Mouse (Mus musculus) heart, postnatal 25 days (tissue): ENCODE measurements around the gene Gm20388. TPM values are rescaled to one million over a fixed set of nuclear protein-coding genes. Genes with fewer than 3 reads are reported as not detected.

ENCODE experiments used
- DNase-seq: peaks from one replicate; pipeline ENCODE4 v3.0.0; 2022; ENCODE audit warnings: low spot score
- intact Hi-C: fragments of 180-260 bp; cut with DNase I; formaldehyde crosslinking; loops from one replicate; pipeline ENCODE4 v1.15.1; 2025
- total RNA-seq, 2 experiments: library from RNA; stranded (reverse); gene quantifications; 2 replicates each; pipeline ENCODE4 v1.2.3; 2021

Gene Gm20388
- total RNA-seq, 2 experiments from 2014 or later, result 2.7 TPM; not detected in 1

DNA sequence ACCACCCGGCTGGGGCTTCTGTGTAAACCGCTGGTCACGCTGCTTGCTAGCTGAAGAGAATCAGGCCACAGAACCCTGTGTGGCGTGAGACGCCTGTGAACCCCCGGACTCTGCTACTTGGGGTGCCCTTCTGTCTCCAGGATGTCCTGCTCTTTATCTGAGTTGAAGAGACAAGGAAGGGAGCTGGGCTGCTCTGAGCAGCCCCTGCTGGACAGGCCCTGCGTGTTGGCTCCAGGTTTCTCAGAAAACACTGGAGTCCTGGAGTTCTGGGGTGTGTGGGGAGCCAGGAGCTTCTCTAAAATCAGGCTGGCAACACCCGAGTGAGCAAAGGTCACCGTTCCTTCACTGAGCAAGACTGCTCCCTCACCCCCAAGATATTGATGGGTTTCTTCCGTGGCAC, 971.0 kb downstream of the Gm20388 start:
- no peak for DNase-seq
- intact Hi-C loops, result no loop called here

DNA sequence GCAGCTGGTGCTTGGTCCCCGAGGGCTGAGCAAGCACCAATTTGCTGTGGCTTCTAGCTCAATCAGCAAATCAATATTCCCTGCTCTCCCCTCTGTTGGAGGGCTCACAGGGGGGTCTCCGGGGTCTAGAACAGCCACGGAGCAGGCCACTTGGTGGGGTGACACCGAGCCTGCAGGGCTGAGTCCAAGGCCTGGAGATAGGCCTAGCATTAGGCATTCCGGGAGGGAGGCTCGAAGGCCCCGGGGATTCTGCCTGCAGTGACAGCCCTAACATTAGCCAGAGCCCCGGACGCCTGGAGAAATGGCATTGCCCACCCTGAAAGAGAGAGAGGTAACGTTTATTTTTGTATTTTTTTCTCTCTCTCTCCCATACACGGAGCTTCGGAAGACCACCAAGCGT, 972.0 kb downstream of the Gm20388 start:
- no peak for DNase-seq
- intact Hi-C loops, result no loop called here

DNA sequence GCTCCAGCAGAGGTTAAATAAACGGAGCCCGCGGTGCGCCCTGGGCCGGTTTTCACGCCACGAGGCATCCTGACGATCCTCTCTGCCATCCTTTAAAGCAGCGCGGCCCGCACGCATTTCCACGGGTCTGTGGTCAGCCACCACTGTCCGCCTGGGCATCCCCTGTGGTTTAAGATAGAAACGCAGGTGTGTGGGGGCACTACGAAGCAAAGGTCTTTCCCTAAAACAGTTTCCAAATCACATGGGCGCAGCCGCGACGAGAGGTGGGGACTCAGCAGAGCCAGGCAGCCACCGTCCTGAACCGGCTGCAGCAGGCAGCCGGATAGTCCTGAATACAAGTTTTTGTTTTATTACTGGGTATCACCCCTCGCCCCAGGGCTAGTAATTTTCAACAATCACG, 972.7 kb downstream of the Gm20388 start:
- no peak for DNase-seq
- intact Hi-C loops, result no loop called here

DNA sequence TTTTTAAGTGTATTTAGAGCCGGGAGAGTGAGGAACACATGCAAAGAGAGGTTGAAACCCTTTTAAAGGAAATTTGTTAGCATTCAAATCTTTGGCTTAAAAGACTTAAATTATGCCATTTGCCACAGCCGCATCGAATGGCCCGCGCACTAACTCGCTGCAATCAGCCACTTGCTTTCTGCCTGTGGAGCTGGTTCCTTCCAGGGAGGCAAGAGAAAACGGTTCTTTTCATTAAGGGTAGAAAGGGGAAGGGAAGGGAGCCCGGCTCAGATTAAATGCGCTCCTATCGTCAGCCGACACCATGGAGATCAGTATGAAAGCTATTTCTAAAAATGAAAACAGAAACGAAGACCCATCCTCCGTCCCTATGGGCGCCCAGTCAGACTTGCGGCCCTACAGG, 973.2 kb downstream of the Gm20388 start:
- DNase-seq, result no peak
- intact Hi-C loops, result no loop called here

DNA sequence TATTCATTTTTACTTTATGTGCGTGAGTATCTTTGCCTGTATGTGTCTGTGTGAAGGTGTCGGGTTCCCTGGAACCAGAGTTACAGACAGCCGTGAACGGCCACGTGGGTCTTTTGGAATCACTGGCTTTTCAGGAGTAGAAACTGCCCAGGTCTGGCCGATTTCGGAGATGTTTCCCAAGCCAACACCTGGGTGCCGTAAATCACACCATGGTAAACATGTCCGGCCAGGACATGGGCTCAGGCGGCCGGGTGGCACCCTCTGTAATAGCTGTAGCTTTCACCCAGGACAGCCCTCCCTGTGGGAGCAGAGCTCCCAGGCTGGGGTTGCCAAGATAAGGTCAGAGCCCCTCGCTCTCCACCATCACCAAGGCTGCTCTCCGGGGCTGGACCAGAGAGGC, 974.2 kb downstream of the Gm20388 start:
- intact Hi-C loops, result no loop called here
- DNase-seq, result no peak

DNA sequence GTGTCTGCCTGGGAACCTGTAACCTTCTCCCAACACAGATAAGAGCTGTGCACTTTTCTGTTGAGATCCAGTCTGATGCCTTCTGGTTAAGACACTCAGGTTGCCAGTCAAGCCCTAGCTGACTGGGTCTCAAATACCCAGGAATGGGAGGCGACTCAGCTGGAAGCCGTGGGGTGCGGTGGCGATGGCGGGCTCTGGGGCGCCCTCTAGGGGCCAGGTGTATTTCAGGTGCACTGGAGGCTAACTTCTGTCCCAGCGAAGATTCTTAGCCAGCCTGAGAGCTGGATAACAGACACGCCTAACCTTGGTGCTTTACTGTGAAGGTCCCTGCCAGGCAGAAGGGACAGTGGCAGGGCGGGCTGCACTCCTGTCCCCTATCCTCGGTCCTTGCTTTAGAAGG, 976.6 kb downstream of the Gm20388 start:
- no peak for DNase-seq
- intact Hi-C loops, result no loop called here

DNA sequence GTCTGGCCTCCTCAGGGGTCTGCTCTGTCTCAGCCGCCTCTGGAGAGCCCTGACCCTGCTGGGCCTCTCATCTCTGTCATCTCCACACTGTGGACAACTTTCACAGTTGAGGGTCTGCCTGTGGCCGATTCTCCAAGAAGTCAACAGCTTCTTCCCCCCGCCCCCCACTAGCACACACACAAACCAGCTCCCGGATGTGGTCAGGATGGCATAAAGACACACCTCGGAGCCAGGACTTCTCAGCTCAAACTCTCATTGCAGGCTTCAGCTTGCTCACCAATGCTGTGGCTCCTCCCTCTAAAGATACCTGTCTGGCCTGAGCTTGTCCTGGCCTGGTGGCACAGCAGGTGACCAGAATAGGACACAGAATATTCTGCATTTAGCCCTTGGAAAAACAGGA, 977.4 kb downstream of the Gm20388 start:
- intact Hi-C loops, result no loop called here
- DNase-seq, result no peak

DNA sequence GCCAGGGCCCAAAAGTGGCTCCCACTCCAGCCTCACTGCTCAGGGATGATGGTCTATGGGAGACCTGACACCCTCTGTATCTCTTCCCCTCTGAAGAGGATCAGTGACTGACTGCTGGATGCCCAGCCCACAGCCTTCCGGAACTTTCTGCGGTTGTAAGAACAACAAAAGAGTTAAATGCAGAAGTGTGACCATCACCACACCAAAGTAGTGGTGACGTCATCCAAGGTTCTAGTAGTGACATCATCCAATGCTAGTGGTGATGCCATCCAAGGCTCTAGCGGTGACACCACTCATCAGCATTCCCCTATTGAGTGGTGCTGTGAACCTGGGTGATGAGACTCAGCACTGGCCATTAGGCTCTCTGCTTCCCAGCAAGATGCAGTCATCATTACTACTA, 978.5 kb downstream of the Gm20388 start:
- no peak for DNase-seq
- intact Hi-C loops, result no loop called here

DNA sequence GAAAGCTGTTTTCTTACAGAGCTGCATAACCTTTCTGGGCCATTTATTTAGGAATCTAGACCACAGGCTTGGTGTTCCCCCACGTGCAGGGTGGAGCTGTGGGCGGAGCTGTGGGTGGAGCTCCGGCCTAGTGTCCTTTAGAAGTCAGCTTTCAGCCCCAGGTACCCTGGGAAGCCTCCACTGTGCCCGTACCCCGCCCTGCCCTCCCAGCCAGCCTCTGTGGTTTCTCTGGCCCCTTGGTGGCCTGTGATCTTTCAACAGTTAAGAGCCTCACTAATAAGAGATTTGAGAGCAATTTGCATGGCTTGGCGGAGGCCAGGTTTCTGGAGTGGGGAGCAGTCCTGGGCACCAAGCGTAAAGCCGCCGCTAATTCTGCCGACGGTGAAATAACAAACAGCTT, 979.4 kb downstream of the Gm20388 start:
- intact Hi-C loops, result no loop called here
- no peak for DNase-seq

DNA sequence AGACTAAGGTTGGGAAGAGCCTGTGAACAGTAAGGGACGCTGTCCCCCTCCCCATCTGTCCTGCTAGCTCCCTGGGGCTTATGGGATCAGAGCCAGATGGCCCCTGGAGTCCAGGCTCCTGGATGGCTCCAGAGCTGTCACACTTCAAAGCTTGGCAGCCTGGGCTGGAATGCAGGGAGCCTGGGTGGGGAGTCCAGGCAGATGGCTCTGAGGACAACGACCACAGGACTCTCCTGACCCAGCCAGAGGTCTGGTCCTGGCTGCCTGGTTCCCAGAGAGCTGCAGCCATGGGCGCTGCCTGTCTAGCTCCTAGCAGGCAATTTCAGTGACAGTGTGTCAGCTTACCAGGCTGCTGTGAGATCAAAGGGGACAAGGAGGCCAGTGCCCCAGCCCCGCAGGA, 984.4 kb downstream of the Gm20388 start:
- intact Hi-C loops, result no loop called here
- DNase-seq, result no peak

DNA sequence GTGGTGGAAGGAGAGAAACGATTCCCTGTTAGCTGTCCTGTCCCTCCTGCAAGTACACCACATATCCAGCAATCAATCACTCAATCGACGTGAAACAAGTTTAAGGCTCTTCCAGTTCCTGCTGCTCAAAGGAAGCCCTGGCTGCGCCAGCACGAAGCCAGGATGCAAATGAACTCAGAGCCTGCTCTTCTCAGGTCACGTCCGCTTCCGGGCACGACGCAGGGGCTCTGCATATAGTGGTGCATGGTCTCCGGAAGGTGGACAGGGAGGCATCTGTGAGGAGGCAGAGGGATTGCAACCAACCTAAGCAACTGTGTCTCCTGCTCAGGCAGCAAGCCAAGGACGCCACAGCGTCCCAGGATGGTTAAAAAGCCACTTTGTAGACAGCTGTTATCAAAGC, 985.0 kb downstream of the Gm20388 start:
- no peak for DNase-seq
- intact Hi-C loops, result no loop called here

DNA sequence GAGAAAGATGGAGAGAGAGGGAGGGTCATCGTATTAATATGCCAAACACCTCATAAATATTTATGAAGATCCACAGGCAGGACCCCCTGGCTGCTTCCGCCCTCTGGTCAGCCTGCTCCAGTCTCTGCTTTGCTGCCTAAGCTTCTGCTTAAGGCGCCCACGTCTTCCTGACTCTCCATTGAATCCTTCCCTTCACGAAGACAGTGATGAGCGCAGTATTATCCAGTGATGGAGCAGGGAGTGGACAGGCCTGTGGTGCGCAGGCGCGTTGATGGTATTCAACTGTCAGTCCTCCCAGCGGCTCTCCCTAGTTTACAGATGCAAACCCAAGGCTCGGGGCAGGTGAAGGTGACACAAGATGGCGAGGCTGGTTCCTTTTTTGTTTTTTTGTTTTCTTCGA, 985.6 kb downstream of the Gm20388 start:
- no peak for DNase-seq
- intact Hi-C loops, result loop anchor here (2.0 kb wide), 1 partner anchor 197 kb away; no protein-coding TSS in a partner anchor

DNA sequence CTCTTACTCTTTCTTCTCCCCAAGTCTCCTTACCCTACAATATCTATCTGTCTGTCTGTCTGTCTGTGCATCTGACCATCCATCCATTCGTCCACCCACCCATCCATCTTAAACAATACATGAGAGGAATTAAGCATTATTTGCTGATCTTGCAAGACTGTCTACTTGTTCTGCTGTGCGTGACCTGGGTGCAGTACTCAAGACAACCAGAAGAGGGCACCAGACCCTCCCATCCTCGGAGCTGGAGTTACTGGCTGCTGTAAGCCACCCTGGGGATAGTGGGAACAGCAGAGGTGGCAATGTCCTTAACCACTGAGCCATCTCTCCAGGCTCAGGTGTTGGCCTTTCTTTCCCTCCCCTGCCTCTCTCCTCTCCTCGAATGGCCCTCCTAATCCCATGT, 987.4 kb downstream of the Gm20388 start:
- intact Hi-C loops, result no loop called here
- no peak for DNase-seq

DNA sequence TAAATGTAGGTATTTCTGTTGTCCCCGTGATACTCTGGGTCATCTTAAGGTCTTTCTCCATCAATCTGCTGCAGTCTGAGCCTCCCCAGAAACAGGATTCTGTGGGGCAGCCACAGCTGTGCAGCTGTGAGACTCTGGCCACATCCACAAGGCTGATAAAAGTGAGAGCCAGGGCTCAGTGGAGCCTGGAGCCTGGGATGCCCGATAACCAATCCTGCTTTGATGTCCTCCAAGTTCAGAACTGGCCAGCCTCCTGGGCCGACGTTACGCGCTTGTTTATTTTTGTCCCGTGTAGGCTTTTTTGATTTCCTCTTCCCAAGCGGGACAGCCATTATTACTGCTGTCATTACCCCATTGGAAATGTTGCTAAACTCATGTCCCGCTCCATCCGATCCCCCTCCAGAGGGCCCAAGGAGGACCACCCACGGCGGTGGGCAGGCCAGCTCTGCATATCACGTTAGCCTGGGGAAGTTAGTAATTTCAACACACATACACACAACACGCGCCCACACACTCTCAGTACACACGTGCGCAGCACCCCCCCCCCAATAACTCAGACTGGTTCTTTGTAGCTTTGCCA, 988.3 kb downstream of the Gm20388 start:
- intact Hi-C loops, result no loop called here
- DNase-seq, result no peak

DNA sequence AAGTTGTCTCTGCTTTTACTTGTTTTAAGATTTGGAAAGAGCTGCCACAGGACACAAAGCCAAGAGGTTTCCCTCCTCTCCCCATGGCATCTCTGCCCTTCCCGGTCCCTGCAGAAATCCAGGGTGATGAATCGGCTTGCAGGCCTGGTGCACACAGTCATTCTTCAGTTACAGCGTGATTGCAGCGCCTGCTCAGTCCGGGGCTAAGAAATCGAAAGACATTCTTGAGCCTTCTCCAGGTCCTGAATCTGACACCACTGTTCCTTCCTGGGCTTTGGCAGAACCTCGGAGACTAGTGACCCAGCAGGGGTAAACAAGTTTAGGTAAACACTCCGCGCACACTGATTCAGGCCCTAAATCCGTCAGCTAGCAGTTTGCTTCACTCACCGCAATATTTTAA, 991.7 kb downstream of the Gm20388 start:
- intact Hi-C loops, result no loop called here

DNA sequence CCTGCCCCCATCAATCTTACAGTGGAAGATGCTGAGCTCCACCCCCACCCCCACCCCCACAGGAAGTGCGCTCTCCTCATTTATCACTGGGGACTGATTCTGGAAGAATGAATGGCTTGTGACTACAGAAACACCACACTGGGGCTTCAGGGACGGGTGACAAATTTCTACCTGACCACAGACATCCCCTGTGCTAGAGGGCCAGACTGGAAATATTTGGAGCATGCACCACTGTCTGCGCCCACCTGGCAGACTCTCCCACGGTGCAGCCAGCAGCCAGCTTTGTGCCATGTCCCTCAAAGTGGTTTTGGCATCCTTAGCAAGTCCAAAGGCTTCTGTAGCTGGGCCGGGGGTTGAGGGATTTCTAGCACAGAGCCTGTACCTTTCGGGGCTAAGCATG, 997.0 kb downstream of the Gm20388 start:
- intact Hi-C loops, result no loop called here
- DNase-seq, result no peak

More for the DNA sequence above, 991.7 kb downstream of the Gm20388 start:
- no peak for DNase-seq

DNA sequence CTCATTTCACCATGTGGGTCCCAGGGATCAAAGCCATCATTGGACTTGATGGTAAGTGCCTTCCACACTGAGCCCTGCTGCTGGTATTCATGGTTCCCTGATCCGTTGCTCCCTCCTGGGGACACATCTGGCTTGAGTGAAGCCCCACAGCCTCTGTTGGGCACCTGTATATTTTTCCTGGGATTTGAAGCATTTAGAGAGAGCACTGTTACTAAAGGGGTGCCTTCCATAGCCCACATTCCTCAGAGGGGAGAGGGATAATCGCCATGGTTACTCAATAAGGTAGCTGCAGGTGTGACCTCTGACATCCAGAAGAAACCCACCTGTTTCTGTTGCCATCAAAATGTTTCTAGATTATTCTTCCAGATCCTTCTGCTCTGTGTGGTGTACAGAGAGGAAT, 1000.3 kb downstream of the Gm20388 start:
- DNase-seq, result no peak
- intact Hi-C loops, result no loop called here

DNA sequence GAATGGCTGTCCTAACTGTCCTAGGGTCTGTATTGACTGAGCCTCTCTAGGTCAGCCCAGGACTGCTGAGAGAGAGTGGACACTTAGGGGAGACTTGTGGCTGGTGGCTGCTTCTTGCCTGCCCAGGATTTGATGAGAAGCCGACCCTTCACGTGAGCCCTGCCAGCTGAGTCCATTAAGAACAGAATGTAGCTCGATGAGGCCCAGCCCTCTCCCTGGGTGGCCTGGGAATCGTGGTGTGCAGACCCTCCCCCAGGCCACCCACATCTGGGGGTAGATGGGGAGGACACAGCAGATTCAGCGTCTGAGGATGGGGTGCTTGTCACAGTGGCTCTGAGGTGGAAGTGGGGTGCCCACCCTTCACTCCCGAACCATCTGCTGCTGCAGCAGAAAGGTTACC, 1001.8 kb downstream of the Gm20388 start:
- intact Hi-C loops, result no loop called here
- no peak for DNase-seq

DNA sequence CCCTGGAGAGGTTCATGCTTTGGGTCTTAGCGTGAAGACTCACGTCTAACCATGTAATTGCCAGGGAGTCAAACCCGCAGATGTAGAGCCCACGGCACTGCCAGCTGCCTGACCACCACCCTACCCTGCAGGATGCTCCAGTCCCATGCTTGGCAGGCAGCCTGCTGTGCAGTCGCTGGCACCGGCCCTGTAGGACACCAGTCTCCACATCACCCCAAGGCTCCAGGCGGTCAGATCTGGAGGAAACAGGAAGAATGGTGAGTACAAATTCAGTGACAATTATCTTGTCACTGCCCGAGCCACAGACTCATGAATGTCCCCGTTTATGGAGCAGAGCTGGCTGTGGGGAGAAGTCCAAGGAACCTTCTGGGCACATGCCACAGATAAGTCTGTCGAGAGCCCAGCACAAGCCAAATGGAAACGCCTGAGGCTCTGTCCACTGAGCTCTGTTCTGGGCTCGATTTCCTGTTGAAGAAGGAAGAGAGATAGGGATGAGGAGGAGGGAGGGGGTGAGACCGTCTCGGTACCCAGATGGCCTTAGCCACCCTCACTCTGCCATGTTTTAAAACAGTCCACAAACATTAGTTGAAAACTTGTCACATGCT, 1006.3 kb downstream of the Gm20388 start:
- DNase-seq, result no peak
- intact Hi-C loops, result no loop called here

DNA sequence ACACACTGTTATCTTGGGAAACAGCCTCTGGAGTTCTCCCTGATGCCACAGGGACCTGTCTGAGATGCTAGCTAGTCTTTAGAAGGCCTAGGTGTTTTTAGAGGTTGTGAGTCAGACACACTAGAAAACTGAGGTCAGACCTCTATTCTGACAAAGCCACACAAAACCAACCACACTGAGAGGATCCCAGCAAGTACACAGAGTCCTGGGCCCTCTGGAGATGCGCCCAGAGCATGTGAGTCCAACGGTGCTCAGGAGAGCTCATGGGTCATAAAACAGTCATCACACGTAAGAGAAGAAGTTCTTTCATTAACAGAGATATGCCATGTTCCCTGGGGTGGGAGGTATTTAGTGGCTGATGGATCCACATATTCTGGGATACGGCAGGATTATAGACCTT, 1009.9 kb downstream of the Gm20388 start:
- intact Hi-C loops, result no loop called here
- DNase-seq, result no peak

DNA sequence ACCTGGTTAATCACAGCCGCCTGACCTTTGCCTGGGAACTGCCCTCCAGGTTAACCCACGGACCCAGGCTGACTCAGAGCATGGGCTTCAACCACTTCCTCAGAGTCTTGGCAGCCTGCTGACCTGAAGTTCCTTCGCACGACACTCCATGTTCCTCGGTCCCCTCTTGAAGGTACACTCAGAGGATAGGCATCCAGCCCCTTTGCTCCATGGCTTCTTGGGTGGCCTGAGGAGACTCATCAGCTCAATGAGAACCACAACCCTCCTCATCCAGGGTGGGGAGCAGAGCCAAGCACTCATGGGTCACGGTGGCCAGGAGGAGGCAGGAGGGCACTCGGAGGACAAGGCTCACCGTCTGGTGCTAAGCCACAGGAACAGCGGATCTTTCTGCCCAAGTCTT, 1015.6 kb downstream of the Gm20388 start:
- intact Hi-C loops, result no loop called here
- DNase-seq, result no peak

DNA sequence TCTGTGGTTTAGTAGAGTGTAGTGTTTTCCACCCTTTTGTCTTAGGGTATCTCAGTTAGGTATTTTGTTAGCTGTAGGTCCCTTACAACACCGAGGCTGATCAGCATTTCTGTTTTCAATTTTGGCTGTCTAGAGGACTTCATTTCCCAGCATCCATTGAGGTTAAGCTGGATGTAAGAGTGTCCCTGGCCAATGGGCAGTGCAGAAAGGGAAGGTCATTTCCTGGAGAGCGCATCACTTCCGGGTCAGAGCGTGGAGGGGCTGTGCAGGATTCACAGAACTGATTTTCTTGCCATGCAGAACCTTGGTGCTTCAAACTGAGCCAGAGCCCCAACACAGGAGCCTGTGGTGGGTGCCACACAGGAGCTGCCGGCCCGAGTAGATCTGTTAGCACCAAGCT, 1017.4 kb downstream of the Gm20388 start:
- intact Hi-C loops, result no loop called here
- no peak for DNase-seq
